Mouse (Mus musculus) adrenal gland, postnatal 36 days (tissue): ENCODE data around the gene Npr3. TPM values are rescaled to one million over a fixed set of nuclear protein-coding genes. Genes with fewer than 3 reads are reported as not detected.
"Not testable (repeated sequence)": the region's sequence is repeated elsewhere in the genome, so short reads cannot be mapped to it uniquely, and the experiment has no call there.

Experiments used
- DNase-seq, 2 experiments: peaks; one replicate each; pipeline ENCODE4 v3.0.0; 2021; ENCODE audit warnings: mixed read lengths in 1 of 2
- total RNA-seq, 2 experiments: library from RNA; stranded (reverse); gene quantifications; 2 replicates each; pipeline ENCODE4 v1.2.3; 2021

The Npr3 gene
- total RNA-seq, 2 experiments from 2014 or later = 10.2 to 19.9 TPM

GRCm38 (mm10) chr15:11882508-11883205 lies 24.4 kb downstream of the Npr3 start:
- DNase-seq = no peak

GRCm38 (mm10) chr15:11881822-11882221 lies 25.3 kb downstream of the Npr3 start:
- DNase-seq = no peak

GRCm38 (mm10) chr15:11878334-11878733 lies 28.8 kb downstream of the Npr3 start:
- DNase-seq = peak in 1 of 2 experiments; percentile 7

- DNase-seq = peak in 1 of 2 experiments; percentile 7
Observed at GRCm38 (mm10) chr15:11877273-11877672, 29.8 kb downstream of the Npr3 start.

- DNase-seq = no peak
Observed at GRCm38 (mm10) chr15:11866918-11867317, 40.2 kb downstream of the Npr3 start.

GRCm38 (mm10) chr15:11863540-11863818 lies 43.6 kb downstream of the Npr3 start:
- DNase-seq = no peak

- DNase-seq = peak in 1 of 2 experiments; percentile 4
Observed at GRCm38 (mm10) chr15:11862785-11863539, 44.1 kb downstream of the Npr3 start.

- no peak for DNase-seq
Observed at GRCm38 (mm10) chr15:11862253-11862652, 44.8 kb downstream of the Npr3 start.

- DNase-seq = no peak
Observed at GRCm38 (mm10) chr15:11860259-11860658, 46.8 kb downstream of the Npr3 start.

GRCm38 (mm10) chr15:11859829-11860228 lies 47.3 kb downstream of the Npr3 start:
- no peak for DNase-seq

- DNase-seq = no peak
Observed at GRCm38 (mm10) chr15:11858411-11858810, 48.7 kb downstream of the Npr3 start.

- DNase-seq = no peak
Observed at GRCm38 (mm10) chr15:11845204-11846062, 61.7 kb downstream of the Npr3 start.

GRCm38 (mm10) chr15:11844115-11844514 lies 63.0 kb downstream of the Npr3 start:
- no peak for DNase-seq

GRCm38 (mm10) chr15:11841828-11842227 lies 65.3 kb downstream of the Npr3 start:
- DNase-seq = no peak

- DNase-seq = no peak
Observed at GRCm38 (mm10) chr15:11835913-11836312, 71.2 kb downstream of the Npr3 start.

- not testable (repeated sequence) for DNase-seq
Observed at GRCm38 (mm10) chr15:11822347-11822746, 84.7 kb downstream of the Npr3 start.

GRCm38 (mm10) chr15:11815551-11815950 lies 91.5 kb downstream of the Npr3 start:
- no peak for DNase-seq

- no peak for DNase-seq
Observed at GRCm38 (mm10) chr15:11803576-11803975, 103.5 kb downstream of the Npr3 start.

GRCm38 (mm10) chr15:11801863-11802722 lies 105.0 kb downstream of the Npr3 start:
- DNase-seq = peak; percentile 67 to 74

- no peak for DNase-seq
Observed at GRCm38 (mm10) chr15:11794632-11795031, 112.5 kb downstream of the Npr3 start.
